Mouse (Mus musculus) midbrain, embryonic 11.5 days (tissue): ENCODE measurements around the gene Nfasc. TPM values are rescaled to one million over a fixed set of nuclear protein-coding genes. Genes with fewer than 3 reads are reported as not detected.

Source experiments
- ATAC-seq: fragments of 200-750 bp; cut with Nextera tagmentation; 2 replicates; pipeline ENCODE4 v1.8.0; 2017; ENCODE audit warnings: moderate TSS enrichment, moderate library complexity; ENCODE audit not compliant: low FRiP score
- DNase-seq: peaks from one replicate; pipeline ENCODE4 v3.0.0; 2015; ENCODE audit warnings: low spot score; ENCODE audit errors: missing footprints
- H3K27ac ChIP-seq: fragments of 300-500 bp; sonication (generic); 2 replicates; pipeline ENCODE4 v1.5.1; 2014; ENCODE audit warnings: low read depth, low read length
- H3K27me3 ChIP-seq: fragments of 300-500 bp; sonication (generic); 2 replicates; pipeline ENCODE4 v1.6.1; 2014; ENCODE audit warnings: mild to moderate bottlenecking, low read length, moderate library complexity, mixed read lengths; ENCODE audit not compliant: control insufficient read depth, insufficient read depth
- H3K36me3 ChIP-seq: fragments of 300-500 bp; sonication (generic); 2 replicates; pipeline ENCODE4 v1.6.1; 2014; ENCODE audit warnings: mild to moderate bottlenecking, low read length, moderate library complexity, mixed read lengths; ENCODE audit not compliant: control insufficient read depth, insufficient read depth
- H3K4me1 ChIP-seq: fragments of 300-500 bp; sonication (generic); 2 replicates; pipeline ENCODE4 v1.6.1; 2014; ENCODE audit warnings: low read length; ENCODE audit not compliant: control insufficient read depth, insufficient read depth
- H3K4me2 ChIP-seq: fragments of 300-500 bp; sonication (generic); 2 replicates; pipeline ENCODE4 v1.6.1; 2014; ENCODE audit warnings: mild to moderate bottlenecking, moderate library complexity
- H3K4me3 ChIP-seq: fragments of 300-500 bp; sonication (generic); 2 replicates; pipeline ENCODE4 v1.5.1; 2014; ENCODE audit warnings: low read depth, low read length
- H3K9ac ChIP-seq: fragments of 300-500 bp; sonication (generic); 2 replicates; pipeline ENCODE4 v1.6.1; 2014; ENCODE audit warnings: low read length
- H3K9me3 ChIP-seq: fragments of 300-500 bp; sonication (generic); 2 replicates; pipeline ENCODE4 v1.6.1; 2016; ENCODE audit warnings: low read length; ENCODE audit not compliant: control insufficient read depth
- WGBS: fragments of 180-500 bp; shearing (Covaris S2); extraction: QIAGEN DNeasy Blood & Tissue Kit; methylation state at CpG from one replicate; pipeline ENCODE4 v1.1.7; 2014; 5-methylcytosine and 5-hydroxymethylcytosine counted together
- polyA plus RNA-seq: library from polyadenylated mRNA; unstranded; fragments of >200 nt; fragmentation: Nextera tagmentation; extraction: Ambion mirVana; gene quantifications from 2 replicates; pipeline ENCODE4 v1.2.1, GENCODE M21; 2014

Gene Nfasc
- 16.4 and 19.2 TPM in 2 replicates for polyA plus RNA-seq

DNA sequence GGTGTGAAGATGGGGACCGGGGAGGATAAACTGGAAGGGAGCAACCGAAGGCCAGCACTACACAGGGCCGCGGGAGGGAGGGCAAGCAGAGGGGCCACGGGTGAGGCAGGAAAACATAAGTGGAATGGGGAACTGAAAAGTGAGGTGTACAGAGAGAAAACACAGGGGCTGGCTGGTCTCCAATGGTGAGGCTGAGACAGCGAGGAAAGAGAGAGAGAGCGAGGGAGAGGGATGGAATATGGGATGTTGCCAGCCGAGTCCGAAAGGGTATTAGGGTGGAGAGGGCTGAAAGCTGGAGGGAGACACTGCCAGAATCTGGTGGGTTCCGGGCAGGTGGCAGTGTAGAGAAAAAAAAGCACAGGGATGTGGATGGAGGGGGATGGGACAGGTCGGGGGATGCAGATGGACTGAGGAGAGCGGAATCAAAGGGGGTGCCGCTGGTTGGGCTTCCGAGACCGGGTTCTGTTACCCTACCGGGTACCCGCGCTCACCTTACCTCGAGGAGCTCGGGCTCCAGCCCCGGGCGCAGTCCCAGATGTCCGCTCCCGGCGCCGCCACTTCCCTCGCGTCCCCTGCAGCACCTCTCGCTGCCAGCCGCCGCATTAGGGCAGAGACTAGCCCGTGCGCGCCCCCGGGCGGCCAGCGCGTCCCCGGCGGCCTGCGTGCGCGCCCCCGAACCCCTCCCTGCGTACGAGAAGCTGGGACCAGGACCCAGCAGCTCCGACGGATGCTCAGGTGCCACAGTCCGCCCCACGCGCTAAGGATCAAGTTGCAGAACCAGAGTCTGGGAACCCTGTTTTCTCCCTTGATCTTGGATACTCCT is at the start of gene Nfasc:
Gene Nfasc, minus strand, starts transcription at position 623 of the 823 bp plus-strand sequence.
- Histone ChIP-seq H3K27ac (0 out of 2 replicates have a peak within 1 kb of the TSS, but pooled peaks have one; percentile 20), H3K27me3 (peaks cover 4% of the 10 kb centered on the region), H3K4me3 (peak within 1 kb of the TSS; percentile 60), H3K9me3 (no peaks in the 10 kb centered on the region), H3K36me3 (no peaks in the 10 kb centered on the region), H3K9ac (peak within 1 kb of the TSS; percentile 67), H3K4me1 (peaks cover 21% of the 10 kb centered on the region), H3K4me2 (peak within 1 kb of the TSS; percentile 65)
- DNase-seq, result peak; percentile 100
- peak; percentile 78 for ATAC-seq
- 3% methylated on average over 49 of the region's 51 CpGs for WGBS

DNA sequence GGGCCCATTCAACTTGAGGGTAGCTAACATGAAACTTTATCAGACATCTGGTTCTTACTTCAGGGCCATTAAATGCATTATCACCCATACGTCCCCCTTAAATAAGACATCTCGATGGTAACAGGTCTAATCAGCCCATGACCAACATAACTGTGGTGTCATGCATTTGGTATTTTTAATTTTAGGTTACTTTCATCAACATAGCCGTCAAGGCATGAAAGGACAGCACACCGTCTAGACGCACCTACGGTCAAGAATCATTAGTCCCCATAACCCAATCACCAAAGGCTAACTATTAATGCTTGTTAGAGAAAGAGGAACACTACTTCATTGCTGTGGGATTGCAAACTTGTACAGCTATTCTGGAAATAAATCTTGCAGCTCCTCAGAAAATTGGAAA is 49.5 kb upstream of the Nfasc start:
- Histone ChIP-seq H3K27me3 (no peaks in the 10 kb centered on the region), H3K9me3 (no peaks in the 10 kb centered on the region), H3K27ac (no peak overlapping the region), H3K4me3 (no peak overlapping the region), H3K4me2 (no peak overlapping the region), H3K4me1 (no peaks in the 10 kb centered on the region), H3K9ac (no peak overlapping the region), H3K36me3 (no peaks in the 10 kb centered on the region)
- ATAC-seq (no peak), DNase-seq (no peak)
- 94% methylated on average over 6 of the region's 6 CpGs for WGBS

DNA sequence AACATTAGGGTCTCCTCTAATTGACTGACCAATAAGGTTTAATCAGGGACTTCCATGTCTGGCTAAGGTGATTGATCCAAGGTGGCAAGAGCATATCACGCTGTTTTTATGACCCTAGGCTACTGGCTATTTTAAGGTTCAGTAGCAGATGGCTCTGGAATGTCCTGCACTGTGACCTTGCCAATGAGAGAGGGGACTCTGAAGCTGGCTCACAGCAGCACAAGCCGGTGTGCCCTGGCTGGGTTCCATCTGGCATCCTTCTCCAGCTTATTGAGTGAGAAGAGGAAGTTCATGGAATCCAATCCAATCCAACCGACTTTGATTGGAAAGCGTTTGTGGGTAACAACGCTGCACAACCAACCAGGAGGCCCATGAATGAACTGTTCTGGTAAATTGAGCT is 45.3 kb upstream of the Nfasc start:
- no peaks in the 10 kb centered on the region for H3K9me3 ChIP-seq
- H3K4me2 ChIP-seq, result no peak overlapping the region
- 84% methylated on average over 5 of the region's 5 CpGs for WGBS
- no peaks in the 10 kb centered on the region for H3K4me1 ChIP-seq
- H3K36me3 ChIP-seq, result no peaks in the 10 kb centered on the region
- DNase-seq (no peak), ATAC-seq (no peak)
- no peak overlapping the region for H3K4me3 ChIP-seq
- H3K27ac ChIP-seq, result no peak overlapping the region
- no peaks in the 10 kb centered on the region for H3K27me3 ChIP-seq
- no peak overlapping the region for H3K9ac ChIP-seq

DNA sequence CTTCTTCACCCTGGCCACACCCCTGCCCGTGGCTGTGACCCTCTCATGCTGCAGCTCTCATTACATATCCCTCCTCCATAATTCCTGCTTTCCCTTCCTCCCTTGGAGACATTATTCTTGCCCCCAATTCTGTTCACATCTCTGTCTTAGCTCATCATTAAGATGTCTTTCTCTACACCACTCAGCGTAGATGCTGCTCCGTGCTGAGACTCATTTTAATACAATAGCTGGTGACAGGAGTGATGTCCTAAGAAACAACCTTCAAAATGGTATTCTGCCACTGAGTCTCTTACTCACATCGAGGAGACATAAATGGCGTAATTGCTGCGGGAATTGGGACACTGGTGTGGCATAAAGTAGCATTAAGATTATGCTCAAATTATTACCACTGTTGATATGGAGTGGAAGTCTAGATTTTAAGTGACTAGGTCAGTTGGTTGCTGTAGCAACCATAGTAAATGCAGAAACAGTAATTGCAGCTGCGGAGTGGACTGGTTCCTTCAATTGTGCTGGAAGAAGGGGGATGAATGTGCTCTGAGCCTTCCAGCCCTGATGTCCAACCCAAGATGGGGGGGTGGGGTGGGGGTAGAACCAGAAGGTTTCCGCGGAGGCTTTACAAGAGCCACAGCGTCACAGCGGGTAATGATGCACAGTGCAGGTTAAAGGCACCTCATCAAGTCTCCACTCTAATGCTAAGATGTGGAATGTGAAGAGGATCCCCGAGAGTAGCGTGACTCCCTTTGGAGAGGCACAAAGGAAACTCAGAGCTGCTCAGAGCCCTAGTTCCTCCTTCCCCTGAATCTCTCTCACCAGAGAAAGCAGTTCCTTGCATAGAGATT is 40.2 kb upstream of the Nfasc start:
- no peak for ATAC-seq
- 69% methylated on average over 13 of the region's 13 CpGs for WGBS
- H3K4me2 ChIP-seq, result no peak overlapping the region
- H3K27me3 ChIP-seq, result no peaks in the 10 kb centered on the region
- no peak for DNase-seq
- H3K4me1 ChIP-seq, result no peaks in the 10 kb centered on the region
- no peaks in the 10 kb centered on the region for H3K36me3 ChIP-seq
- no peaks in the 10 kb centered on the region for H3K9me3 ChIP-seq
- no peak overlapping the region for H3K9ac ChIP-seq
- H3K4me3 ChIP-seq, result no peak overlapping the region
- no peak overlapping the region for H3K27ac ChIP-seq

DNA sequence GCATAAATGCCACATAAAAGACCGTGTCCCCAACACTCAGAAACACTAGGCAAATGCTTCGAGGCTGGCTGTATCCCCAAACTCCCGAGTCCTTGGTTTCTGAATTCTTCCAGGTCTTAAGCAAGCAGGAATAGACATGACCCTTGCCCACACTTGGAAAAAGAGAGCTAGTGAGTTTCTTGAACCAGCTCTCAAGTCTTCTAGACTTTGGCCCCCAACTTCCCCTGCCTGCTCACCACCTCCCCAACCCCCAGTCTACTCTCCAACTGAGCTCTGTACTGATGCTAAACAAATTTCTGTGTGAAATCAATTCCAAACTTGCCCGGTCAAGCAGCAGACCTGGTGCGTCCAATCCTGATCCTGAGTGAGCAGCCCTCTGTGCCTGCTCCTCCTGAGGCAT is 39.4 kb upstream of the Nfasc start:
- Histone ChIP-seq H3K36me3 (no peaks in the 10 kb centered on the region), H3K27me3 (no peaks in the 10 kb centered on the region), H3K9me3 (no peaks in the 10 kb centered on the region), H3K27ac (no peak overlapping the region), H3K9ac (no peak overlapping the region), H3K4me3 (no peak overlapping the region), H3K4me2 (no peak overlapping the region), H3K4me1 (no peaks in the 10 kb centered on the region)
- 87% methylated on average over 5 of the region's 5 CpGs for WGBS
- ATAC-seq (no peak), DNase-seq (no peak)

DNA sequence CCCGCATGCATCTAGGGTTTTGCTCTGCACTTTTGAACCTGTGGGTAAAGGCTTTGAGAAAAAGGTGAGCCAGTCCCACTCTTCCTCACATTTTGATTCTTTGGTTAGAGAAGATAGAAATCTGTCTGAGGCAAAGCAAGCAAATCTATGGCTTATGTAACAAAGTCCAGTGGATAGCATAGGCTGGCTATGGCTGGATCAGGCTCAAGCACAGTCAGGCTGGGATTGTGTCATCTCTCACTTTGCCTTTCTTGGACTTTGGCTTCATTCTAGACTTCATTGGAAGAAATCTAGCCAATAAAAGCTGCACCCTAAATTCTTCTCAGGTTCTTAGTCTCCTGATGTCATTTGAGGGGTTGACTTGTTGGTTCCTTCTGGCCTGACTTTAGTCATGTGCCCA is 38.7 kb upstream of the Nfasc start:
- no peaks in the 10 kb centered on the region for H3K36me3 ChIP-seq
- H3K4me2 ChIP-seq, result no peak overlapping the region
- WGBS, result 100% methylated on average over 1 of the region's 1 CpGs
- H3K9ac ChIP-seq, result no peak overlapping the region
- H3K4me3 ChIP-seq, result no peak overlapping the region
- H3K4me1 ChIP-seq, result no peaks in the 10 kb centered on the region
- DNase-seq (no peak), ATAC-seq (no peak)
- H3K9me3 ChIP-seq, result no peaks in the 10 kb centered on the region
- H3K27me3 ChIP-seq, result no peaks in the 10 kb centered on the region
- no peak overlapping the region for H3K27ac ChIP-seq

DNA sequence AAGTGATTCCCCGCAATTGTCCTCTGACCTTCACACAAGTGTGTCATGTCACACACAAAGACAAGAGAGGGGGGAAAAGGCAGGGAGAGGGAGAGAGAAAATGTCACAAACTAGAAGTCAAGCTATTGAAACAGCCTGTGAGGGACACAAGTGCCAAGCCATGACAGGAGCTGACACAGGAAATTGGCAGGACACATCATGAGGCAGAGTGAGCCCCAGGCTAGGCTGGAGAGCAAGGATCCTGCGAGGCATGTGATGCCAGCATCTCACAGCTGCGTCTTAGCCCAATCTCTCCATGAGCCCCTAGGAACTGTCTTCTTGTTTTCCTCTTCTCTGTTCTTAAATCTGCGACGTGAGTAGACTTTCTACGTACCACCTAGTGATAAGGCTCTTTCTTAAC is 33.4 kb upstream of the Nfasc start:
- Histone ChIP-seq H3K27ac (no peak overlapping the region), H3K4me3 (no peak overlapping the region), H3K4me1 (no peaks in the 10 kb centered on the region), H3K4me2 (no peak overlapping the region), H3K27me3 (no peaks in the 10 kb centered on the region), H3K9me3 (no peaks in the 10 kb centered on the region), H3K36me3 (no peaks in the 10 kb centered on the region), H3K9ac (no peak overlapping the region)
- ATAC-seq (no peak), DNase-seq (no peak)
- 85% methylated on average over 6 of the region's 6 CpGs for WGBS

DNA sequence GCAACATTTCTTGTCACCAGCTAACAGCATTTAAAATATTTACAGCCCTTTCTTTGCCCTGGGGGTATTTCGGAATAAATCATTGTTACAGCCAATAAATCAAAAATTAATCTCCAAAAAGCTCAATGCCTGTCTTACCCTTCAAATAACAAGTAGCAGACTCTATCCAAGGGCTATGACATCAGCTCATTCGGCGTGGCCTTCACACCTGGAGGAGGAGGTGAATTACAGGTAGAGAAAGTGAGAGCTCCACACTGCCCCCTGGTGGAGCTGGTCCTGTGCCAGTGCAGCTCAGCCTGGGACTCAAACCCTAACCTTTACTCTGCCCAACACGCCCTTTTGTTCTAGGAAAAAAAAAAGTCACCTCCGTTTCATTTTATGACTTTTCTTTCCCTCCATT is 29.8 kb upstream of the Nfasc start:
- ATAC-seq, result no peak
- H3K4me1 ChIP-seq, result peaks cover 2% of the 10 kb centered on the region
- H3K27ac ChIP-seq, result no peak overlapping the region
- no peak overlapping the region for H3K9ac ChIP-seq
- no peak overlapping the region for H3K4me2 ChIP-seq
- H3K36me3 ChIP-seq, result no peaks in the 10 kb centered on the region
- no peaks in the 10 kb centered on the region for H3K27me3 ChIP-seq
- H3K4me3 ChIP-seq, result no peak overlapping the region
- no peak for DNase-seq
- WGBS, result 38% methylated on average over 5 of the region's 5 CpGs
- H3K9me3 ChIP-seq, result no peaks in the 10 kb centered on the region

DNA sequence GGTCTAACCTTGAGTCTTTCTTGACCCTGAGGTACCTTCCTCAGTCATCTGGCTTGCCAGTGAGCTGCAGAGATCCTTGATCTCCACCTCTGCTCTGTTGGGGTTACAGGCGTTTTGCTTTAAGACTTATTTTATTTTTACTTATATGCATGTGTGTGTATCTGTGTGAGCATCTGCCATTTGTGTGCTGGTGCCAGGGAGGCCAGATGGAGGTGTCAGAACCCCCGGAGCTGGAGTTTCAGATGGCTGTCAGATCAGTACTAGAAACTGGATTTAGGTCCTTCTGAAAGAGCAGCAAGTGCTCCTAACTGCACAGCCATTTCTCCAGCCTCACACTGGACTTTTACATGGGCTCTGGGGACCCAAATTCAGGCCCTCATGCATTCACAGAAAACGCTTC is 28.0 kb upstream of the Nfasc start:
- 74% methylated on average over 3 of the region's 3 CpGs for WGBS
- DNase-seq (no peak), ATAC-seq (no peak)
- H3K9ac ChIP-seq, result no peak overlapping the region
- no peak overlapping the region for H3K27ac ChIP-seq
- no peaks in the 10 kb centered on the region for H3K9me3 ChIP-seq
- H3K27me3 ChIP-seq, result no peaks in the 10 kb centered on the region
- peaks cover 11% of the 10 kb centered on the region for H3K4me1 ChIP-seq
- H3K4me3 ChIP-seq, result no peak overlapping the region
- H3K4me2 ChIP-seq, result no peak overlapping the region
- H3K36me3 ChIP-seq, result no peaks in the 10 kb centered on the region
